8 mouse cellular contexts compared by ENCODE assay signal in the genomic region with DNA sequence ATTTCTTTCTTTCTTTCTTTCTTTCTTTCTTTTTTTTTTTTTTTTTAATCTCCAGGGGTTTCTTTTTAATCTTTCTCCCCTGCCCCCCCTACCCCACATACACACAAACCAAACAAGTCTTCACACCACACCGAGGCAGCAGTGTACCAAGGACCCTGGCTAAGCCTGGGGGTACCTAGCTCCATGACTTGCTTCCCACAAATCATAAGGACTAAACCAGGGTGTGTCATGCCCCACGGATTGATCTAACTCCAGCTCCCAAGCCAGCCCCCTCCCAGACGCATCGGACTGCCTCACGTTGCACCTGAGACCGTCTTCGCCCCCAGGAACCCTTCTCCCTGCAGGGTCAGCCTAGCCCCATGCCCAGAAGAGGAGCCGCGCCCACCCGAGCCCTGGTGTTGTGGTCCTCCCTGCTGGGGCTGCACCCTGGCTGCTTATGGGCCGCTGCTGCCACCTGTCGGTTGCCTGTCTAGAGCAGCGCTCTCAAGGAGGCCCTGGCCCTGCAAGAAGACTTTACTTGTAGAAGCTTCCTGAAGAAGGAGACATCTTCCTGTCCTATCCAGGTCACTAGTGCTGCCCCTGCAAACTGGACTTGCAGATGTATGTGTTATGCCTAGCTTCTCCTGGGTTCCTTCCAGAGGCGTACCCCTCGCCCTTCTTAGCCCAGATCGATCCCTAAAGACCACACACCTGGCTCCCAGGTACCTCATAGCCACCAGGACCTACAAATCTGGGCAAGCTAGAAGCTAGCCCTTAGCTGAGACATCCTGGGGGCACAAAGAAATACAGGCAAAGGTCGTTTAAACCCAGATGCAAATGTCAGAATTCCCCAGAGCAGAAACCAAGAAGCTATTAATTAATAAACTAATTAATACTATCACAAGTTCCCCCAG. TPM values are rescaled to one million over a fixed set of nuclear protein-coding genes. Genes with fewer than 3 reads are reported as not detected.
DNase-seq lines count a peak whose midpoint lies in the region; ATAC-seq lines count a peak whose summit lies in the region.

No protein-coding gene starts in this region.

- intact Hi-C loops in gastrocnemius, postnatal 14 days (cut with DNase I; ENCODE audit: low total_unique reads), result loop anchor here (5.0 kb wide), 2 partner anchors 106 to 946 kb away; no protein-coding TSS in a partner anchor
- intact Hi-C loops in left cerebral cortex, postnatal 14 days (cut with DNase I), result loop anchor here (1.0 to 10.0 kb wide), 4 partner anchors 105 to 944 kb away; no protein-coding TSS in a partner anchor

- peak; percentile 50 for DNase-seq in WW6 (ENCODE audit: low read depth, low spot score)
- peak; percentile 76 to 85 for DNase-seq in cerebellum, postnatal 4 days (ENCODE audit: low spot score in 2 of 2)
- DNase-seq in gastrocnemius, postnatal 14 days, result peak; percentile 79
- DNase-seq in left cerebral cortex, postnatal 14 days (ENCODE audit: low spot score in 2 of 2), result peak; percentile 84 to 90
- peak; percentile 90 for DNase-seq in right cerebral cortex, postnatal 14 days
- peak; percentile 73 for DNase-seq in yolk sac, embryonic 10.5 days (ENCODE audit: low spot score)

- no peaks in the 10 kb centered on the region for H3K9me3 ChIP-seq in intestine, embryonic 15.5 days

- H3K36me3 ChIP-seq in intestine, embryonic 15.5 days, result no peaks in the 10 kb centered on the region

- H3K27me3 ChIP-seq in intestine, embryonic 15.5 days (replicated peaks), result no peaks in the 10 kb centered on the region

- H3K4me3 ChIP-seq in intestine, embryonic 15.5 days (replicated peaks), result peak overlapping the region; percentile 25; the same call in 1 of the 2 replicates

- H3K4me2 ChIP-seq in intestine, embryonic 15.5 days (replicated peaks), result peak overlapping the region; percentile 80

- H3K27ac ChIP-seq in intestine, embryonic 15.5 days, result peak overlapping the region; percentile 37; the same call in 1 of the 2 replicates

- H3K9ac ChIP-seq in intestine, embryonic 15.5 days, result peak overlapping the region; percentile 37; the same call in 1 of the 2 replicates

- H3K4me1 ChIP-seq in intestine, embryonic 15.5 days (replicated peaks), result peaks cover 5% of the 10 kb centered on the region; the same call in 1 of the 2 replicates

- ATAC-seq in intestine, embryonic 15.5 days, result peak; percentile 83
- ATAC-seq in megakaryocyte-erythroid progenitor cell, adult 5-6 weeks (replicated peaks; ENCODE audit: low FRiP score, low TSS enrichment, poor library complexity, severe bottlenecking), result peak; percentile 82

- 15% methylated on average over 17 of the region's 17 CpGs for WGBS in intestine, embryonic 15.5 days

RNA-seq across cellular contexts. Expression of gene Plet1, which starts 56.2 kb away (rescaled TPM):
- total RNA-seq in gastrocnemius, postnatal 14 days (2021), result not detected
- polyA plus RNA-seq in intestine, embryonic 15.5 days (2015; fragmentation: Nextera tagmentation; extraction: Ambion mirVana), result 1.7 and 2.0 TPM in 2 replicates
- not detected for total RNA-seq in left cerebral cortex, postnatal 14 days (2021)
- not detected in 2 replicates for total RNA-seq in megakaryocyte-erythroid progenitor cell, adult 5-6 weeks (2014; fragmentation: Nextera tagmentation)
- not detected in 2 replicates for total RNA-seq in megakaryocyte-erythroid progenitor cell, adult 5-6 weeks (2017)

Comparison
In these comparisons a context has a peak if more than half of its experiments do, and no peak if none do; other contexts are left out.
1. Peak in every context shown above with its lines: DNase-seq, ATAC-seq, H3K4me3 ChIP-seq and H3K27ac ChIP-seq.